Mouse (Mus musculus): ENCODE measurements around the gene Rgs8.

Gene Rgs8

DNA sequence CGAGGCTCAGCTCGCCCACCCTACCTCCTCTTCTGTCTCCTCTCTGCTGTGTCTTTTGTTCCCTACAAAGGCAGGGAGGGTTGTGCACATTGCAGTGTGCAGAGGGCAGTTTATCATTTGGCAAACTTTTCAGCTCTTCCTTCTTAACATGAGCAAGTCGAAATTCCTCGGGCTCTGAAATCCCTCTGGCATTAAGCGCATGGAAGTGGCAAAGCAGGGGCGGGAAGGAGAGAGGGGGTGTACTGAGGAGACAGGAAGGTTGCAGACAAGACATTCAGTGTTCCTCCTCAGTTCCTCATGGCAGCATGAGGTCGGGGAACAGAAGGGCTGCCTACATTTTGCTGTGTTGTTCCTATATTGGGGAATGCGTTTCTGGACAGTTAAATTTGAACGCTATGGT is 19.9 kb downstream of the Rgs8 start:
- DNase-seq (ENCODE audit: extremely low read depth, insufficient read length, low spot score) = no peak

DNA sequence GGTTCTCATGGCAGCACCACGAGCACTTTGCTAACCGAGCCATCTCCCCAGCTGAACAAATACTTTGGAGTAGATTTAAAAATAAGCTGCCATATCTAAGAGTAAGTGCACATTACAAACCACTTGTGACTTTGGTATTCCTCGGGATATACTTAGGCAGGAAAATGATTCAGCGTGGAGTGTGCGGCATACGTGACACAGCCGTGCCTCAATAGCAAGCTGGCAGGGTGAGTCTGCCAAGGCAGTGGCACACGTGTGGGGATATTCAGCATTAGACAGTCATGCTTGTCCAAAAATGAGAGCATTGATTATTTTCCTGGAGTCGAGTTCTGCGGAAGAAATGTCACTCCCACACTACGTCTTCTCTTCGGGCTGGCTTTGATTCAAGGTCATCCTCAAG is 21.1 kb downstream of the Rgs8 start:
- no peak for DNase-seq (ENCODE audit: extremely low read depth, insufficient read length, low spot score)

DNA sequence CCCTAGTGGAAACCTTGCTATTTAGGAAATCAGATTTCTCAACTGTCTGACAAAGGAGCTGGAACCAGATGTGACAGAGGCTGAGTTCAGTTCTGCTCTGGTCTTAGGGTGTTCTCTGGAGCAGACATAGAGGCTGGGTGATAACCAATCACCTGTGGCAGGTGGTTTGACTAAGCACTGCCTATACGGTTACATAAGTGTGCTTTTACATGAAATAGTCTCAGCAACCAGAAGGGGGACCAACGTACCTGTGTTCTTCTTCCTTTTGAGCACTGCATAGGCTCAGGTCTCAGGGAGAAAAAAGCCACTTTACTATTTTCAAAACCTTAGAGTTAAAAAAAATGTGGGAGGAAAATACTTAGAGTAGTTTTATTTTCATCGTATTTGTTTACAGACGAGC is 22.8 kb downstream of the Rgs8 start:
- DNase-seq (ENCODE audit: extremely low read depth, insufficient read length, low spot score) = no peak

DNA sequence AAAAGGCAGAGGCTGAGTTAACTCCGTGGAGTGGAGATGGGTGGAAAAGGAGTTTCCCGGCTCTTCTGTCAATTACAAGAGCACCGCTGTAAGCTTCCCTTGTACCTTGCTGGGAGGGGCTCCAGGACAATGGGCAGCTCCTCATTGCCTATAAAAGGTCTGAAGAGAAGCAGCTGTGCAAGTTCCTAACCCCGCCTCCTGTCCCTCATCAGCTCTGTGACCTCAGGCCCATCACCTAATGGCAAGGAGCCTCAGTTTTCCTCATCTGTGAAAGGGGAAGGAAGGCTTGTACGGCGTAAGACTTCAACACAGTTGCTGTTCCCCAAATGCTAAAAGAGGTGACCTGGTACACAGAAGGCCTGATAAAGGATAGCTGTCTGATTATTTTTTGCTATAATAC is 24.8 kb downstream of the Rgs8 start:
- DNase-seq (ENCODE audit: extremely low read depth, insufficient read length, low spot score) = no peak

DNA sequence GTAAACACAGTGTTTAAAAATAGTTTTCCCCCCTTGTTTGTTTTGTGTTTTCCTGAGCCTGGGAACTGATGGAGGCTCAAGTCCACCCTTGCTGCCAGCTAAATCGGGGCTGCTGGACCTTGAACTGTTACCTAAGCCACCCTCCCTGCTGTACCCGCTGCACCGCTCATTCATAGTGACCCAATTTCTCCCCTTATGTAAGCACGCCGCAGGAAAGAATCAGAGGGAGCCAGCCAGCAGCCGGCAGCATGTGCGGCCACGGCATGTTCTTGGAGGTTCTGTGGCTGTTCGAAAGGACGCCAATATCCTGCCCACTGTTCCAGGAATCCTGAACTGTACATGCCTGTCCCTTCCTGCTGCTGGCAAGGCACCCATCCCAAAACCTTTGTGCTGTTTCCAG is 26.3 kb downstream of the Rgs8 start:
- no peak for DNase-seq (ENCODE audit: extremely low read depth, insufficient read length, low spot score)

DNA sequence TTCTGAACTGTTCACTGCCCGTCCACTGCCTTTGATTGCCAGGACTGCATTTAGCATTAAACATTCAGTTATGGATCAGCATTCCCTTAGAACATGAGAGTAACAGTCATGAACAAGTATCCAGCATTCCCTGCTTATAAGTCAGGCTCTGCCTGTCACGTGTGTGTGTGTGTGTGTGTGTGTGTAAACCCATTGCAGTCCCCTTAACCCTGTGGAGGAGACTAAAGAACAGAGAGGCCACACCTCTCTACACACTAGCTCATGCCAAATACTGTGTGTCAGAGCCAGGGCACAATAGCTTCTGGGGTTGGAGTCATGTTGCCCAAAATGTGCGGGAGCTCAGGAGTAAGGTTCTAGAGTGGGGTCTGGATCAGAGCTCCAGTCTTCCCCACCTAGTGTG is 26.8 kb downstream of the Rgs8 start:
- no peak for DNase-seq (ENCODE audit: extremely low read depth, insufficient read length, low spot score)

DNA sequence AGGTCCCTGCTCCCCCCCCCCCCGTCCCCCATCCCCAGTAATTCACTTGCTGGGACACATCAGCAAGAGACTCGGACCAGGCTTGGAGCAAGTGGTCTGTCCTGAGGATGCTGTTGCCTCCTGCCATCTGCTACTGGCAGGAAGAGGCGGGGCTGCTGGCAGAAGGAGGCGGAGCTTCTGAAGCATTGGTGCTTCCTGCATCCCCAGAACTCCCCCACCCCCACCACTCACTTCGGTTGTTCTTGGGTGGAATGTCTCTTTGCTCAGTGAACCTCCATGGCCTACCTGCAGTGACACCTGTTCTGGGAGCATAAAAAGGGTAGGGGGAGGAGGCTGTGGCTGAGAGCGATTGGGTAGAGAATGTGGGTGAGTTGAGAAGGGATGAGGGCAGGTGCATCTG is 27.5 kb downstream of the Rgs8 start:
- DNase-seq (ENCODE audit: extremely low read depth, insufficient read length, low spot score) = no peak

DNA sequence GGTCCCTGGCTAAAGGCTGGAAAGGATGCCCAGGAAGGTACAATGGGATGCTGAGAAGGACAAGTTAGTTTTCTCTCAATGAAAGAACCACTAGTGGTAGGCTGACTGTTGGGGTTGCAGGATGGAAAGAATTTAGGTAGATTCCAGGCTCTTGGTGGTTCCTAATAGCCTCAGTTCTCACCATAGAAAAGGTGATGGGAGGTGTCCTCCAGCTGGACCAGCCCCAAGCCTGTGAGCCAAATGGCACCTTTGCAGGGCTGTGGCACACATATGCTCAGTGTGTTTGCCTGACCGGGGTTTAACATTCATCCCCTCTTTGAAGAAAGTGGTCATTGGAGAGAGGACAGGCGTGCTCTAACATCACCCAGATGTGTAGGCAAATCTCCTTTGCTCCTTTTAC is 28.2 kb downstream of the Rgs8 start:
- no peak for DNase-seq (ENCODE audit: extremely low read depth, insufficient read length, low spot score)

DNA sequence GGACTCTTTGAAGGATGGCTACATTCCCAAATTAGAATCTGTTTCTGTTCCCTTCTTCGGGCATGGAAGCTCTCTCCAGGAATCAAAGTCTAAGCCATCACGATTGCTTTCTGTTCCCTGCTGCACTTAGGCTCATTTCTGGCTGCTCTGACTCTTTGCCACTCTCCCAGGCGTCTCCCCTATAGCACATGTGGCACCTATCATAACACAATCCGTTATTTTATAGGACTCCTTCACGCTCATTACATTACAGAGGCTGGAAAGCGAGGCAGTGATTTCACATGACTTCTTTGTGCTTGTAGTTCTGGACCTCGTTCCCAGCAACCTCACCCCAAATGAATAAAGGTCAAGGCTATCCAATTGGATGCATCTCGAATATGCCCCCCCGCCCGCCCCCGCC is 30.4 kb downstream of the Rgs8 start:
- no peak for DNase-seq (ENCODE audit: extremely low read depth, insufficient read length, low spot score)

DNA sequence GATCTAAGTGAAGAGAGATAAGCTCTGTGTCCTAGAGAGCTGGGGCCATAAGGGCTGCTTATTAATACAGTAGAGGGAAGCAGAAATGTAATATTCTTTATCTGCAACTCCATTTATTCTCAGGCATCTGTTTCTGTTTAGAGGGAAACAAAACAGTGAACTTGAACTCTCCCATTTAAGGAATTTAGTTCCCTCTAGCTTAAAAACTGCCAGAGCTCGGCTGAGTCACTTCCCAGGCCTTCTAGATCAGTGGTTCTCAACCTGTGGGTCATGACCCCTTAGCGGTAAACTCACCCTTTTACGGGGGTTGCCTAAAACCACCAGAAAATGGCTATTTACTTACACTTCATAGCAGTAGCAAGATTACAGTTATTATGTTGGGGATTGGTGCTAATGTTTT is 32.8 kb downstream of the Rgs8 start:
- DNase-seq (ENCODE audit: extremely low read depth, insufficient read length, low spot score) = no peak

DNA sequence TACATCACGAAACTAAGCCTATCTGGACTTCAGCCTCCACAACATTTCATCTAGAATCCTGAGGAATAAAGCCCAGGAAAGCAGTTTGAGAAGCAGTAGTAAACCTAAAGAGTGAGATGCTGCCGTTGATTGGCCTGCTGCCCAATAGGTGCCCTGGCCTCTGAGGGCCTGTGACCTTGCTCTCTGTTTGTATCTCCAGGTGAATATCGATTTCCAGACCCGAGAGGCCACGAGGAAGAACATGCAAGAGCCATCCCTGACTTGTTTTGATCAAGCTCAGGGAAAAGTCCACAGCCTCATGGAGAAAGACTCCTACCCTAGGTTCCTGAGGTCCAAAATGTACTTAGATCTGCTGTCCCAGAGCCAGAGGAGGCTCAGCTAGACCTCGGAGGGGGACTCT is 39.7 kb downstream of the Rgs8 start:
- no peak for DNase-seq (ENCODE audit: extremely low read depth, insufficient read length, low spot score)

DNA sequence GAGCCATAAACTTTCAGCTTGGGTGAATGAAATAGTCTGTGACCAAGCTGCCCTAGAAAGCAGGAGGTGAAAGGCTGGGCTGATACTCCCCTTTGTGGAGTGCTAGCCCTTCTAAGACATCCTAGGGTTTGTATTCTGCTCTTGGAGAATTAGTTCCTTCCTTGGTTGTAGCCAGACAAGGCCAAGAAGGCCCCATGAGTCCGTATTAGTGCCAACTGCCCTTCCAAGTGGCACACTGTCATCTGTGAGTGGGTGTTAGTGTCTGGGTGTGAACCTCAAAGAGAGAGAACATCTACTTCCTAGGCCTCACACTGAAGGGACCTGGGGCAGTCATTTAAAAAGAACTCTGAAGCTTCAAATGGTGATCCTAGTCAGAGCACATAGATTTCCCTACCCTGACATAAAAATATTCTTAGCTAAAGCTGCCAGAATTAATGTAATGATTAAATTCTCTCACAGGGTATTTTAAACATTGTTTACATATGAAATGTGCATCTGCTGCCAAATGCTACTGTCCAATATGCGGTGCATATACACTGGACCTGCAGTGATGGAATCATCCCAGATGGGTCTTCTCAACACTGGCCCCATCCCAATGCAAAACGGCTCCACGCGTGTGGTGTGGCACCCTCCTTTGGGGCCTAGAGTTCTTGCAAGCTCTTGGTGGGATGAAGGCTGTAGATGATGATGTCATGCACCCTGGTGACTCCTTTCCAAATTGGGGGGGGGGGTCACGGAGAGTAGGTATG is 41.7 kb downstream of the Rgs8 start:
- no peak for DNase-seq (ENCODE audit: extremely low read depth, insufficient read length, low spot score)

DNA sequence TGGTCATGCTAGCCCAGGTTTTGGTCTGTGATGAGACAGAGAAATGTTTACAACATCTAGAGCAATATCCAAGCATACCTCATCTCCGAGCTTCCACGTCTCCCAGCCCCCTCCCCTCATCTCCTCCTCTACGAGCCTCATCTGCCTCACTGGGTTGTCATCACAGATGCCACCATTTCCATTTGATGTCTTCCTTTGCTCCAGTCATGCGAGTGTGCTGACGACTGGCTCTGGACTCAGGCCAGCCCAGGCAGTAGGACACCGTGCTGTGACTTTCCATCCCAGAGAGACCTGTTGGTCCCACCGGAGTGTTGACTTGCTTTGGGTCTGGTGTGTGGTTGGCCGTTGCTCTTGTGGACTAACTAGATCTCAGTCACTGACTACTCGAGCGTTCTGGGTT is 42.6 kb downstream of the Rgs8 start:
- no peak for DNase-seq (ENCODE audit: extremely low read depth, insufficient read length, low spot score)

DNA sequence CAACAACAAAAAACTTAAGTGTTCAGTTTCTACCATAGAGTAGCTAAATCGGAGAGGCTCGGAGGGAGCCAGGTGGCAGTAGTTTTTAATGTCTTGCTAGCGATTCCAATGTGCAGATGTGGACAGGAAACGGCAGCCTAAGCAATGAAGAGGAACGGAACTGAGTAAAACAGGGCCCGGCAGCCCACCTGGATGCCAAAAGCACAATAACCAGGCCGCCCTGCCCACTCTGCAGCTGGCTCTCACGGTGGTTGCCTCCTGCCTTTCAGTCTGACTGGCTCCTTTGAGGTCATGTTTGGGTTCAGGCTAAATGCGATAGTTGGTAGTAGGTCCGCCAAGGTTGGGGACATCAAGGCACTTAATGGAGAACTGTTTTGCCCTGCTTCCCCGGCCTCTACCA is 43.3 kb downstream of the Rgs8 start:
- DNase-seq (ENCODE audit: extremely low read depth, insufficient read length, low spot score) = no peak

DNA sequence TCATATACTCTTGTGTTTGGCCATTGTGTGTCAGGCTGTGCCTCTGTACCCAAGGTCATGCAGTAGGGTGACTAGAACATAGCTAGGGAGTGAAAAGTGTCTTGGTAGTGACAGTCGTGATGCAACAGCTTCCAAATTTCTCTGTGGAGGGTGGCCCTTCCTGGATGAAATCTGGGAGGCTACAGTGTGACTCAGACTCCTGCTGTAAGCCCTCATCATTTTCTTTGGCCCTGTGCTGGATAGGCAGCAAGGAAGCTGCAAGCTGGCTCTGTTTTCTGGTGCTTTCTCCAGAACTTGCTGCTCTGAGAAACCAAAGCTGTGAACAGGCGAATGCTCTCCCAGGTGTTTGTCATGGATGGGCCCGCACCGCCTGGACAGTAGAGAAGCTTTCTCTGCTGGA is 43.7 kb downstream of the Rgs8 start:
- DNase-seq (ENCODE audit: extremely low read depth, insufficient read length, low spot score) = no peak

DNA sequence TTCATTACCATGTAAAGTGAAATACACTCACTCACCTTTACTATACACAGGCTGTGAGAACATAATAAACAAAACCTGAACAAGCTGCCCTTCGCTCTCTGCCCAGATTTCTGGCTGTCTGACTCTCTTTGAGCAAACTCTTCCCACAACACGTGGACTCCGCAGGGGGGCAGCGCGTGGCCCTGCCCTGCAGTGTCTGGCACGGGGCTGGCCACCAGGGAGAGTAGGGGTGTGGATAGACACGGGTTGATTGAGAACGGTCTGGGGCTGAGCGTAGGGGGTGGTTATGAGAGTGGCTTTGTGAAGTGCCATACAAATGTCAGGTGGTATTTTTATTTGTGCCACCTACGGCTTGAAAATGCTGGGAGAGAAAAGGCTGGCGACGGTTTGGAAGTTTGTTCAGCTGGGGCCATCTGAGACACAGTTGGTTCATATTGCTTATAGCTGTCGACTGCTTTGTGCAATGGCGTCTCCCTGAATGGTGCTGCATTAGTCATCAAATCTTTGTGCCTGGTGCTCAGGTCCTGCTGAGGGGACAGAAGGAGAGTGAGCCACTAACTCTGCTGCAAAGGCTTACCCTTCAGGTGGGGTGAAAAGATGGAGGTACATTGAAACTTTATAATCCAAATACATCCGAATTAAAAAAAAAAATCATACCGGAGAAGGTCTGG is 44.9 kb downstream of the Rgs8 start:
- no peak for DNase-seq (ENCODE audit: extremely low read depth, insufficient read length, low spot score)

DNA sequence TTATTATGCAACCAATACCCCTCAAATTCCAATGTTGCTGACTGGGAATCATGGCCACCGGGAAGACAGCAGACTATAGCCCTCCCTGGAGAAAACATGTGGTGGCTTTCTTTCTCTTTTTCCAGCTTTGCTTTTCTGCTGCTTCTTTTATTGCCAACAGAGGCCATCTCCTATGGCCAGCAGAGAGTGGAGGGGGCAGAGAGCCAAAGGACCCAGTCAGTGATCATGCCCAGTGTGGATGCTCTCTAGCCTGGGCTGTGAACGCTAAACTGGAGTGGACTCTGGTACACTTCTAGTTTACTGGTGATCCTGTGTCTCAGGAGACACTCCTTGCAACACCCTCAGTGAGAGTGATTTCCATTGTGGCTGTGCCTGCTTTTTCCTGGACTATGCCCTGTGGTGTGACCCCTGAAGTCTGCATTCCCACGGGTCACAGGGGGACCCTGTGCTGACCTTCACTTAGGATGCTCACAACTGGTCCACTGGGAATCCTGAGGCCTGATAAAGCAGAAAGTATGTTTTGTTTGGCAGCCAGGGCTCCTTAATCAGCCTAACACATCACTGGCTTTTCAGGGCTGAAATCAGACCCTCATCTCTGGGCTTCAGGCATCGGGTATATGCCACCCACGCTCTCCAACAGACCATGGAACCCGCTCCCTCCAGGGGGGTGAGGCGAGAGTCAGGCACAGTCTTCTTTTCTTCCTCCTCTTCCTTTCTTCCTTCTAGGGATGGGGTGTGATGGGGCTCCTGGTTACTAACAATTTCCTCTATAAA is 45.7 kb downstream of the Rgs8 start:
- DNase-seq (ENCODE audit: extremely low read depth, insufficient read length, low spot score) = no peak

DNA sequence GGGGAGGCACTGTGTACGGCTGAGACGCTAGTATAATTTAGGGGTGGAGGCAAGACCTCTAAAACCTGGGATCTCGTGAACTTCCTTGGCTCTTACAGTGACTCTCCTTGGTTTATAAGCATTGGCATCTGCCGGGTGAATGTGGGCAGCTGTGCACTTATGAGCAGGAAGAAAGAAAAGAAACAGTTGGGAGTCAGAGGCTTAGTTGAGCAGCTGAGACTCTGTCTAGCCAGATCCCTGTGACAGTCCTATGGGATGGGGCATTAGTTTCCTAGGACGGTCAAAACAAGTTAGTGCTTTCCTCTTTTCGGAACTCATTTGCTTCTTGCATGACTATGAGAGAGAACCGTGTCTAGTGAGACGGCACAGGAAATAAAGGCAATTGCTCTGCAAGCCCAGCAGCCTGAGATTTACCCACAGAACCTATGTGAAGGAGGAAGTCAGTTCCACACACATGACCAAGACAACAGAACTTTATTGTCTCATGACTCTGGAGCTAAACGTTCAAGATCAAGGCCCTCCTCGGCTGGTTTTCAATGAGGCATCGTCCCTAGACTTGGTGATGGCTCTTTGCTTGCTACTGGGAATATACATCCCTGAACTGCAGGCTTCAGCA is 47.7 kb downstream of the Rgs8 start:
- DNase-seq (ENCODE audit: extremely low read depth, insufficient read length, low spot score) = no peak

DNA sequence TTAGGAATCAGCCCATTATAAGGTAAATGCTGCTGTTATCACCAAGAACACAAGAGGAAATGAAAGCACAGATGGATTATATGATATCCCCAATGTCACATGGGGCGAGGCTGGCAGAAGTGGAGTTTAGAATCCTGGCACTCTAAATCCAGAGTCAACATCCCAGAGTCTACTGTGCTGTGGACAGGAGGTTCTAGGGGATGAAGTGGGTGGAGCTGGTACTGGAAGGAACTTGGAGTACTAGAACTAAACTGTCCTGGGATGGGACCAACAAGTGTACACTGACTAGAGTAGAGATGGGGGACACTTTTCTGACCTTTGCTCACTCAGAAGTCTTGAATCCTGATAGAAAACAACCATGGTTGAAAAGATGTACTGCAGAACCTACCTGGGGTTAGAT is 48.6 kb downstream of the Rgs8 start:
- DNase-seq (ENCODE audit: extremely low read depth, insufficient read length, low spot score) = no peak

DNA sequence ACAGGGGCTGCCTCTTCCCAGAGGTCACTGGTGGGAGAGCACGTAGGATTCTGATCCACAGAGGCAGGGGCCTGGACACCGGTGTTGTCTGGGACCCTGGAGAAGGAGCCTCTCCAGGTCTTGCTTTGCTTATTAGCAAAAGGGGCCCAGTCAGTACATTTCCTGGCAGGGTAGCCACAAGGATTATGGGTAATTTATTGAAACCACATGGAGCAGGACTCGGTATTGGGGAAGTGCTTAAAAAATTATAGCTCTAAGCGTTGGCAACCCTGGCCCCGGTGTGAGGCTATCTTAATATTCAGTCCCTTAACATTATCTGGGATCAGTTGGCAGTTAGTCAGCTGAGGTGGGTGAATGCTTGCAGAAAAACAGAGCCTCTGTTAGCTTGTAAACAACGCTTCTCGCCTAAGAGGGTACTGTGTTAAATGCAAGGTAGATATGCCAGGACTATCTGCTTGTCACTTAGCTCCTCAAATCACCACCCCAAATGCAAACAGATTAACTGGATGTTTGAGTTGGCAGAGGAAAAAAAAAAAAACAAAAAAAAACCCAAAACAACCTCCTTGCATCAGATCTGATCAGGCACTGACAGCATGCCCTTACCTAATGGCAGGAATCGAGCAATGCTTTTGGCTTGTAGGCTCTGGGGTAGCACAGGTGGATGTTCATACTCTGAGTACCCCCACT is 49.5 kb downstream of the Rgs8 start:
- no peak for DNase-seq (ENCODE audit: extremely low read depth, insufficient read length, low spot score)

DNA sequence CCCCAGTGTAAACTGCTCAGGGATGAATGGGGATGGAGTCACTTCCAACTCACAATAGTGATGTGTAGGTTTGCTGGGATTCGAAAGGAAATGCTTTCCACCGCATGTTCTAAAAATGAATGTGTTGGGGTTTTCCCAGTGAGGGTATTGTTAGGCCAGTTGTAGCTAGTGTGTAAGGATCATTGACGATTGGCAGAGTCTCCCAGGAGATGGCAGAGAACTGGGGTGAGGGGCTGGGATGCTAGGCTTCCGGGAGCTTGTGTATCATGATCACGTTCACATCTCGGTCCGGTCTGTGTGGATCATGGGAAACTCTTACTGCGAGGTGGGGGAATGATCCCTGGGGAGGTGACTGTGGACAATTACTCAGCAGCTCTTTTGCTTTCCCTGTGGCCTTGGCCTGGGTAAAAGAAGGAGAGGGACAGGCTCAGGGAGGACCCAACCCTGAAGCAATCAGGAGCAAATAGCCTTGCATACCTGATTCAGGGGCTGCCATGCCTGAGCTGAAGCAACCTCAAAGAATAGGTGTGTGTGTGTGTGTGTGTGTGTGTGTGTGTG is 50.1 kb downstream of the Rgs8 start:
- DNase-seq (ENCODE audit: extremely low read depth, insufficient read length, low spot score) = no peak

Data from 3134 (cell line).